Mouse (Mus musculus) forebrain, postnatal 0 days (tissue): ENCODE measurements around the gene Mep1a. TPM values are rescaled to one million over a fixed set of nuclear protein-coding genes. Genes with fewer than 3 reads are reported as not detected.
"Not testable (repeated sequence)": the region's sequence is repeated elsewhere in the genome, so short reads cannot be mapped to it uniquely, and the experiment has no call there.

Experiments
- ATAC-seq: fragments of 200-750 bp; cut with Nextera tagmentation; 2 replicates; pipeline ENCODE4 v1.8.0; 2017; ENCODE audit warnings: mild to moderate bottlenecking, moderate library complexity
- DNase-seq: peaks from one replicate; pipeline ENCODE4 v3.0.0-alpha.2; 2015
- H3K27ac ChIP-seq: fragments of 300-500 bp; sonication (generic); 2 replicates; pipeline ENCODE4 v1.5.1; 2014; ENCODE audit warnings: low read depth, mild to moderate bottlenecking, antibody characterized with exemption, low read length, moderate library complexity, mixed read lengths
- H3K27me3 ChIP-seq: fragments of 300-500 bp; sonication (generic); 2 replicates; pipeline ENCODE4 v1.6.1; 2014; ENCODE audit warnings: mild to moderate bottlenecking, low read length, mixed read lengths; ENCODE audit not compliant: insufficient read depth
- H3K36me3 ChIP-seq: fragments of 300-500 bp; sonication (generic); 2 replicates; pipeline ENCODE4 v1.6.1; 2014; ENCODE audit warnings: mild to moderate bottlenecking, moderate library complexity; ENCODE audit not compliant: insufficient read depth
- H3K4me1 ChIP-seq: fragments of 300-500 bp; sonication (generic); 2 replicates; pipeline ENCODE4 v1.6.1; 2014; ENCODE audit warnings: antibody characterized with exemption; ENCODE audit not compliant: insufficient read depth
- H3K4me2 ChIP-seq: fragments of 300-500 bp; sonication (generic); 2 replicates; pipeline ENCODE4 v1.6.1; 2014; ENCODE audit warnings: low read depth, mild to moderate bottlenecking, moderate library complexity
- H3K4me3 ChIP-seq: fragments of 300-500 bp; sonication (generic); 2 replicates; pipeline ENCODE4 v1.5.1; 2014; ENCODE audit warnings: low read depth, low read length, mixed read lengths
- H3K9ac ChIP-seq: fragments of 300-500 bp; sonication (generic); 2 replicates; pipeline ENCODE4 v1.6.1; 2014; ENCODE audit warnings: mild to moderate bottlenecking
- H3K9me3 ChIP-seq: fragments of 300-500 bp; sonication (generic); 2 replicates; pipeline ENCODE4 v1.6.1; 2016; ENCODE audit warnings: low read length
- CTCF ChIP-seq: sonication (generic); IDR thresholded peaks from 2 replicates; pipeline ENCODE4 v1.5.1; 2016; ENCODE audit warnings: antibody characterized with exemption, control low read depth, low read depth
- WGBS: fragments of 180-500 bp; shearing (Covaris S2); extraction: QIAGEN DNeasy Blood & Tissue Kit; methylation state at CpG from one replicate; pipeline ENCODE4 v1.1.7; 2014; 5-methylcytosine and 5-hydroxymethylcytosine counted together
- polyA plus RNA-seq: library from polyadenylated mRNA; unstranded; fragments of >200 nt; fragmentation: Nextera tagmentation; extraction: Ambion mirVana; gene quantifications from 2 replicates; pipeline ENCODE4 v1.2.1, GENCODE M21; 2015
- total RNA-seq: library from RNA; depleted of rRNA; stranded (reverse); fragments of >200 nt; gene quantifications from 2 replicates; pipeline ENCODE4 v1.2.3, GENCODE M21; 2014; rRNA removed

Mep1a gene
- total RNA-seq: 0.08 TPM in 1 of 2 replicates, not detected in the other
- polyA plus RNA-seq: 0.15 TPM in 1 of 2 replicates, not detected in the other

DNA sequence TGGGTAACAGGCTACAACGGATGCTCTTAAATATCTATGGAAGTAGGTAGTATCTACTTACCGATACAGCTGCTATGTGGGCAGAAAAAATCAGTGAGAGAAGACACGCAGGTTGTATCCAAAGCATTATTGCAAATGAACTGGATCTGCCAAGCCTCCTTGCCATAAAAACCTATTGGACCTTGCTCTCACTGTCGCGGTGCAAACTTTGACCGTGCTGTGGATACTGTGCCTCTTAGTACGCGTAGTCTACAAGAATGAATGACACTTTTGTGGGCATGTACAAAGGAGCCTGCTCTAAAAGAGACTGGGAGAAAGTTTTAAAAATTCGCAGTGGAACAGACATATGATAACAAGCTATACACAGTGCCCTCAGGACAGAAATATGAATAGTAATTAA is at the start of gene Mep1a:
TSS of gene Mep1a (minus strand) at position 221 of the 400 bp plus-strand sequence.
- no peak within 1 kb of the TSS for H3K9ac ChIP-seq
- ATAC-seq (no peak), DNase-seq (no peak)
- no peaks in the 10 kb centered on the region for H3K9me3 ChIP-seq
- no peak within 1 kb of the TSS for H3K4me2 ChIP-seq
- no peaks in the 10 kb centered on the region for H3K4me1 ChIP-seq
- WGBS: 82% methylated on average over 9 of the region's 9 CpGs
- H3K36me3 ChIP-seq: no peaks in the 10 kb centered on the region
- TF ChIP-seq CTCF: no peak
- H3K27me3 ChIP-seq: no peaks in the 10 kb centered on the region
- H3K4me3 ChIP-seq: no peak within 1 kb of the TSS
- H3K27ac ChIP-seq: no peak within 1 kb of the TSS

DNA sequence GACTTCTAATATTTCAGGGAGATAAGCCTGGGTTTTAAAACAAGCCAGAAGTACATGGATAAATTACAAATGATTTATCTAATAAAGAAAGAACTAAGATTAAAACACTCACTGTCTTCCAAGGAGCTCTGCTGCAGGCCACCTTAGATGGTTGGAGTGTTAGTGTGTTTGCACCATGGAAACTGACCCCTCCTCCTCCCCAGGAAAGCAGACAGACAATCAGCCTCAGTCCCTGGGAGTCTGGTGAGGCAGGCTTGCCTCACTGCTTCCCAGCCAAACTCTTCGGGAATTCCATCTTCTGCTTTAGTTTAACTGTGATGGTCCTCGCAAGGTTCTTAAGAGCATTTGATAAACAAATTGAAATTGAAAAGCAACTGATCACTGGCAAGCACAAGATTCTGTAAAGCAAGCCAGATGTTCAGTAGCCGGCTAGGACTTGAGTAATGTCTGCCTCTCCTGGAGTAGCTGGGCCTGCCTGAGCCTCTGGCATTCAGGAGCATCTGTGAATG is 48.6 kb upstream of the Mep1a start:
- no peak for DNase-seq
- no peaks in the 10 kb centered on the region for H3K4me1 ChIP-seq
- no peak; the same call in 1 of the 2 replicates for ATAC-seq
- H3K9ac ChIP-seq: no peak overlapping the region
- no peaks in the 10 kb centered on the region for H3K27me3 ChIP-seq
- no peaks in the 10 kb centered on the region for H3K36me3 ChIP-seq
- H3K4me3 ChIP-seq: no peak overlapping the region
- H3K9me3 ChIP-seq: no peaks in the 10 kb centered on the region
- H3K27ac ChIP-seq: no peak overlapping the region
- WGBS: 46% methylated on average over 3 of the region's 3 CpGs
- no peak overlapping the region for H3K4me2 ChIP-seq
- TF ChIP-seq CTCF: no peak

DNA sequence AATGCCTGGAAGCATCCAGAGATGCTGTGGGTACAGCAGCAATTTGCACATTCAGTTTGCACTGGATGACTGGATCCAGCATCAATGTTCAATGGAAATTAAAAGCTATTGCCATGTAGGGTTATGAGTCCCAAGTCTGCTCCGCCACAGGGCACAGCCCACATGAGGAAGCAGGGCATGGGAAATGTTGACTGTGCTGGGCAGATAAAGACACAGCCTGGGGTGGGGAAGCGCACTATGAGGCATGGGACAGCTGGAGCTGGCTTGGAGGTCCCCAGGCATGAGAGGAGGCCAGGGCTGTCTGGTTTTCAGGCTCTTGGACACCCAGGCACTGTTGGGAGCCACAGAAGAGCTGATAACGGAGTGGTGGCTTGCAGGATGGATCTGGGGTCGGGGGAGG is 41.4 kb upstream of the Mep1a start:
- no peak overlapping the region for H3K4me3 ChIP-seq
- TF ChIP-seq CTCF: no peak
- H3K9ac ChIP-seq: no peak overlapping the region
- 91% methylated on average over 4 of the region's 4 CpGs for WGBS
- H3K36me3 ChIP-seq: no peaks in the 10 kb centered on the region
- DNase-seq (no peak), ATAC-seq (no peak)
- no peaks in the 10 kb centered on the region for H3K9me3 ChIP-seq
- no peaks in the 10 kb centered on the region for H3K27me3 ChIP-seq
- no peak overlapping the region for H3K27ac ChIP-seq
- H3K4me1 ChIP-seq: no peaks in the 10 kb centered on the region
- no peak overlapping the region for H3K4me2 ChIP-seq

DNA sequence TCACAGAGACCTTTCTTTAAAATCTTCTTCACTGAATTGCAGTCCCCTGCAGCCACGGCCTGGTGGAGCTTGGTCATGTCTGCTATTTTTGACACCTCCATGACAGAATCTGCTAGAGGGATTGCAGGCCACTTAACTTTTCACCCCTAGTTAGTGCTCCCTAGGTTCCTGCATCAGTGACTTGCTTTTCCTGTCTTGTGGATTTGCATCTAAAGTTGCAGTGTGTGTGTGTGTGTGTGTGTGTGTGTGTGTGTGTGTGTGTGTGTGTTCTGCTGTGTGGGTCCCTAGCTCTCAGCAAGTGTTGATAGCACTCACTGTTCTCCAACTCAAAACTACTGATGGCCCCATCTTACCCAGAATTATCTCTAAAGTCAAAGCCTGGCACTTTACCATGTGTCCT is 40.9 kb upstream of the Mep1a start, which contains the start of gene Ankrd66:
TSS of gene Ankrd66 (minus strand) at position 101 of the 400 bp plus-strand sequence.
- H3K4me3 ChIP-seq: no peak within 1 kb of the TSS
- H3K9ac ChIP-seq: no peak within 1 kb of the TSS
- 84% methylated on average over 1 of the region's 1 CpGs for WGBS
- DNase-seq (no peak), ATAC-seq (no peak)
- H3K4me2 ChIP-seq: no peak within 1 kb of the TSS
- no peaks in the 10 kb centered on the region for H3K27me3 ChIP-seq
- no peaks in the 10 kb centered on the region for H3K9me3 ChIP-seq
- H3K4me1 ChIP-seq: no peaks in the 10 kb centered on the region
- no peak for TF ChIP-seq CTCF
- no peak within 1 kb of the TSS for H3K27ac ChIP-seq
- no peaks in the 10 kb centered on the region for H3K36me3 ChIP-seq

DNA sequence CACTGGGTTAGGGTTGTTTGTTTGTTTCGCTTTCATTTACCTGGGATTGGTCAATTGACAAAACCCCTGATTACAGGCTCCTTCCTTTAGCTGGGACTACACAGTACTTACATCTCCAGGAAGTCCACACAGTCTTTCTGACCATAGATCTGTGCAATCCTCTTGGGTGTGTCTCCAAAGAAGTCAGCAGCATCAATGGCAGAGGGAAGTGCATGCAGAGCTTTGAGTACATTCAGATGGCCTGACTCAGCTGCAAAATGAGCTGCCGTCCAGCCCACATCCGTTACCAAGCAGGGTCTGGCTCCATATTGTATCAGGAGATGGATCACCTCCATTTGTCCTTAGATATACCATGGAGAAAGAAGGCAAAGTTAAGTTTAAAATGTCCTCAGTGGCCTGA is 36.2 kb upstream of the Mep1a start:
- Histone ChIP-seq H3K4me3 (no peak overlapping the region), H3K27me3 (no peaks in the 10 kb centered on the region), H3K36me3 (no peaks in the 10 kb centered on the region), H3K4me2 (no peak overlapping the region), H3K9ac (no peak overlapping the region), H3K9me3 (no peaks in the 10 kb centered on the region), H3K4me1 (0 out of 2 replicates have a peak, but pooled peaks cover 2% of the 10 kb centered on the region), H3K27ac (no peak overlapping the region)
- no peak for DNase-seq
- no peak for TF ChIP-seq CTCF
- WGBS: 92% methylated on average over 3 of the region's 3 CpGs
- no peak for ATAC-seq

DNA sequence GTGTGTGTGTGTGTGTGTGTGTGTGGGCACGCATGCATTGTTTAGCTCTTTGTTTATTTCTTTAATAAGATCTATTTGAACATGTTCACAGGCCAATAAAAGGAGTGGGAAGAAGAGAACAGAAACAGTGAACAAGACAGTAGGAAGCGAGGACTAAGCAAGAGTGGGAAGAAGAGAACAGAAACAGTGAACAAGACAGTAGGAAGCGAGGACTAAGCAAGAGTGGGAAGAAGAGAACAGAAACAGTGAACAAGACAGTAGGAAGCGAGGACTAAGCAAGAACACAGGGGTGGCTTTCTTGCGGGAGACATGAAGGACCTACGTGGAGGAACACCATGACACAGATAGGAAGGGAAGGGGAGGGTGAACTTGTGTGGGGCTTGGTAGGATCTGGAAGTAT is 34.2 kb upstream of the Mep1a start:
- not testable (repeated sequence) for H3K9ac ChIP-seq, H3K4me1 ChIP-seq, H3K27me3 ChIP-seq, H3K27ac ChIP-seq, H3K9me3 ChIP-seq, H3K36me3 ChIP-seq, H3K4me2 ChIP-seq, ATAC-seq, DNase-seq, H3K4me3 ChIP-seq
- 91% methylated on average over 6 of the region's 6 CpGs for WGBS

DNA sequence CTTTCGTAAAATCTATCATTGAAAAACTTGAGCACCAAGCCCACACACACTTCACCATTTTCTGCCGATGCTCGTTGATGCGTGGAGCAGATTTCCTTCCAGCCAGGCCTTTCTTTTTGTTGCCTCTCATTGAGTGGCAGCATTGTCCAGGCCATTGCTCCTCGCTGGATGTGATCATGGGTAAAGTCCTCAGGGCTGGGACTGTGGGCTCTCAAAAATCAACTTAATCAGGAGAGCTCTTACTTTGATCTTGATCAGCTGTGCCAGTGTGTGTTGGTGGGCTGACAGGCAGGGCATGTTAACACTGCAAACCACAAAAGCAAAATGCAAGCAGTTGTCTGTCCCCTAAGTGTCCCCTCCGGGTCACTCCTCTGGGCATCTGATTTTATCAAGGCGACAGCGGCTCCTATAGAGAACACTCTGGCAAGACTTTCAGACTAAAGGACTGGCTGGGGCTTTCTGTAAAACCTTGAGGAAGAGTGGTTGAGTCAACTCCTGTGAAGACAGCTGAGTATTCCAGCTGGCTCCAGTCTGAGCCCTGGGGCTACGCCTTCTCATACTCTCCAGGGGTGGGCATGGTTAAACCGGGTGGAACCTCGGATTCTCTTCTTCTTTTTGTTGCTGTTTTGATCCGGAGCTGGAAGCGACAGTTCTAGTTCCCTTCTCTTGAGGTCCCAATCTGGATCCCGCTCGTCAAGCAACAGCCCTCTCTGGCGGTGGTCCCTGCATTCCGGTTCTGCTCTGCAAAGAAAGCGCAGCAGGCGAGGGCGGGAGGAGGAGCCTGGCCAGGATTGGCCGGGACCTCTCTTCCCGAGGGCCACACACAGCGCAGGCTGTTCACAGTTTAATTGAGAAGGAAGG is 32.0 kb upstream of the Mep1a start:
- 8% methylated on average over 23 of the region's 23 CpGs for WGBS
- H3K36me3 ChIP-seq: no peaks in the 10 kb centered on the region
- peak; percentile 34; the same call in 1 of the 2 replicates for TF ChIP-seq CTCF
- H3K9me3 ChIP-seq: no peaks in the 10 kb centered on the region
- peak overlapping the region; percentile 29 for H3K4me2 ChIP-seq
- DNase-seq (peak; percentile 66), ATAC-seq (peak; percentile 90)
- H3K4me1 ChIP-seq: 0 out of 2 replicates have a peak, but pooled peaks cover 2% of the 10 kb centered on the region
- no peak overlapping the region for H3K9ac ChIP-seq
- no peaks in the 10 kb centered on the region for H3K27me3 ChIP-seq
- H3K4me3 ChIP-seq: no peak overlapping the region
- H3K27ac ChIP-seq: peak overlapping the region; percentile 35; the same call in 1 of the 2 replicates
